Mouse (Mus musculus): ENCODE data around the gene Nkiras2.

DNA sequence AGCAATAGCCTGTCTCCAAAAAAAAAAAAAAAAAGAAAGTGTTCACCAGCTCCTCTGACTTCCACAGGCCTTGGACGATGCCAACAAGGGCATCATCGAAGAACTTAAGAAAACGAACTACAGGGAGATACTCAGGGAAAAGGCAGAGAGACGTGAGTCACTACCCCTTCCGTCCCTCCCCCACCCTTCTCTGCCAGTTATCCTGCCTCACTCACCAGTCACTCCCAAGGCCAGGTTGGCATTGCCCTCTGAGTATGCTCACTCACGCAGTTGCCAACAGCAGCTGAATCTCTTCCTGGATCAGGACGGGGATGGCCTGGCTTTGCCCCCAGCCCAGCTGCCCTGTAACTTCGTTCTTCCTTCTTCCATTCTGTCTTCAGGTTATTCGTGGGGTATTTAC lies 49.3 kb upstream of the Nkiras2 start:
- TF ChIP-seq POLR2A (IDR thresholded peaks at IDR 0.05; ENCODE audit: low read depth, low read length) (no peak), CTCF (IDR thresholded peaks at IDR 0.05; ENCODE audit: extremely low read depth, insufficient read depth, insufficient read length, insufficient replicate concordance) (no peak)

Measured in spleen, adult 2 months (tissue).